Mouse (Mus musculus) adipose tissue, adult 10 weeks (tissue): Measurements from ENCODE around the gene Batf2. TPM values are rescaled to one million over a fixed set of nuclear protein-coding genes. Genes with fewer than 3 reads are reported as not detected.

ENCODE experiments used
- polyA plus RNA-seq: library from polyadenylated mRNA; stranded (reverse); fragments of 350-450 nt; fragmentation: Illumina TruSeq; extraction: RNeasy Lipid Tissue Mini Kit (QIAGEN cat#74804); gene quantifications from one replicate; pipeline ENCODE4 v1.2.3, GENCODE M21; 2014; ENCODE audit warnings: low read depth, low replicate concordance

The Batf2 gene
- polyA plus RNA-seq: 1.4 TPM

DNA sequence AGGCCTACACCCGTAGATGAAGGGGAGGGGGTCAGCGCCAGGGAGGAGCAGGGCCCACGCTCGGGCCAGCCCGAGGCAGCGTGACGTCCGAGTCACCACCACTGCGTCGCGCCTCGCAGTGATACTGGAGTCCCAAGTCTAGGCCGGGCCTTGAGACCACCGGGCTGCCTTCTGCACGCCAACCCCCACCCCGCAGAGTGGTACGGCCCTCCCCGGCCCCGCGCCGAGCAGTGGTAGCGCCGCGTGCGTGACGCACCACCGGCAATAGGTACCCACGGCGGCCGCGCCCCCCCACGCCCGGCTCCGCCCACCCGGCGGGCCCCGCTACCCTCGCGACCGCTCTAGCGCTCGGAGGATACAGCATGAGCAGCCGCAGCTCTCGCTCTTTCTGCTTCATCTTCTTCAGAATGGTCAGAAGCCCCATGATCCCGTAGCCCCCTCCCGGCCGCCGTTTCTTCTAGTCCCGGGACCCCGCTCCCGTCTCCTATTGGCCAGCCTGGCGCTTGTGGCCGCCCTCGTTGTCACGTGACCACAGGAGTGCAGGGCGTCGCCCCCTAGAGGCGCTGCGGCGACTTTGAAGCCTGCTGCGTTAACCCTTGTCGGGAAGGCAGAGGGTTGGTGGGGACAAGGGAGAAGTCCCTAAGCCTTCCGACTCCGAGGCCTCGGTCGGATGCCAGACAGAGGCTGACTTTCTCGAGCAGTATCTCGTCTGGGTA, at the start of gene Batf2:
Gene Batf2 (plus strand): TSS at position 306 of the 716 bp plus-strand sequence.

DNA sequence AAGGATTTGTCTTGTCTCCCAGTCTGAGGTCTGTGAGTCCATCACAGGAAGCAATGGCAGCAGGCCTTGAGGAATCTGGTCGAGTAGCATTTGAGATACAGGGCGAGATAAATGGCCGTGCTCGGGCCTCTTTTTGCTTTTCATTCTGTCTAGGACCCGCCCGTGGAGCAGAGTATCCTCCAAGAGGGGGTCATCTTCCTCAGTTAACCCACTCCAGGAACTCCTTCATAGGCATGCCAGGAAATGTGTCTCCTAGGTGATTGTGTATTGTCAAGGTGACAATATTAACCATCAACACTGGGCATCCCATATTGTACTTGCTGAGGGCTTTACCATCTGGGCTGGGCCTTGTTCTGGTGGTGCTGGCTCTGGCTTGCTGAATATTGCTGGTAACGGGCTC, 46.7 kb upstream of the Batf2 start, which contains the start of gene AC131692.1:
Gene AC131692.1 (plus strand): TSS at position 301 of the 400 bp plus-strand sequence.

DNA sequence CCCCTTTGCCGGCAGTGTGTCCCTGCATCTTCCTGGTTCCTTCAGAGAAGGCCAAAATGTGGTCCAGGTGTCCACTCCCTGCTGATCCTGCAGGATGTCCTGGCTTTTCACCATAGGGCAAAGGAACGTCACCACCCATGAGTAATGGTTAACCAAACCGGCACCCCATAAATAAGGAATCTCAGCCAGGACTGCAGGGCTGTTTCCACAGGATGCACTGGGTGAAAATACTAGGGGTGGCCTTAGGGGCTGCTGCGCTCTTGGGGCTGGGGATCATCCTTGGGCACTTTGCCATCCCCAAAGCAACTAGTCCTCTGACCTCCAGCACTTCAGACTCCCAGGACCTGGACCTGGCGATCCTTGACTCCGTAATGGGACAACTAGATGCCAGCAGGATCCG, 35.2 kb upstream of the Batf2 start, which contains the start of gene Naaladl1:
Gene Naaladl1 (plus strand): TSS at position 197 of the 400 bp plus-strand sequence.

DNA sequence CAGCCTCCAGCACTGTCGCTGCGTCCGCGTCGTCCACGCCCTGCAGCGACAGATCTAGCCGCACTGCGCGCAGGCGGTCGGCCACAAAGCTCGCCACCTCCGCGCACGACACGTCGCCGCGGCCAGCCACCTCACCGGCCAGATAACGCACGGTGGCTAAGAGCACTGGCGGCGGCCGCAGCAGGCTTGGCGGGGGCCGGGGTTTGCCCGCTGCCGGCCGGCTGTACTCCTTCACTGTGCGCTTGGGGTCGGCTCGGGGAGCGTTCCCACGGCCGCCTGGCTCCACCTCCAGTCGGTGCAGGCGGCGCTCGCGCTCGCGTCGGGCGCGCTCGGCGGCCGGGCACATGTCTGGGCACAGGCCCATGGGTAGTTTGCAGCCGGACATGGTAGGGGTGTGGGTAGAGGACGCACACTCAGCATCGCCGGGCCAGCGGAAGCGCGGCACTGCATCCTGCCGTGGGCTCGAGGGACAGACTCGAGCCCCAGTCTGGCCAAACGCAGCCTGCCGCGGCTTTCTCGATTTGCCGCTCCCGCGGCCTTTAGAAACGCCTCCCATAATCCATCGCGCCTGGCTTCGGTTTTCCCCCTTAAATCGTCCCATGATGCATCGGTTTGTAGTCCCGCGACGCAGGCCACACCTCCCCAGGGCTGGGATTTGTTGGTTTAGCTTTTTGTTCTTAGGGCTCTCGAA, 22.7 kb upstream of the Batf2 start, which contains the start of gene Sac3d1:
Gene Sac3d1 (minus strand): TSS at position 665 of the 691 bp plus-strand sequence.

DNA sequence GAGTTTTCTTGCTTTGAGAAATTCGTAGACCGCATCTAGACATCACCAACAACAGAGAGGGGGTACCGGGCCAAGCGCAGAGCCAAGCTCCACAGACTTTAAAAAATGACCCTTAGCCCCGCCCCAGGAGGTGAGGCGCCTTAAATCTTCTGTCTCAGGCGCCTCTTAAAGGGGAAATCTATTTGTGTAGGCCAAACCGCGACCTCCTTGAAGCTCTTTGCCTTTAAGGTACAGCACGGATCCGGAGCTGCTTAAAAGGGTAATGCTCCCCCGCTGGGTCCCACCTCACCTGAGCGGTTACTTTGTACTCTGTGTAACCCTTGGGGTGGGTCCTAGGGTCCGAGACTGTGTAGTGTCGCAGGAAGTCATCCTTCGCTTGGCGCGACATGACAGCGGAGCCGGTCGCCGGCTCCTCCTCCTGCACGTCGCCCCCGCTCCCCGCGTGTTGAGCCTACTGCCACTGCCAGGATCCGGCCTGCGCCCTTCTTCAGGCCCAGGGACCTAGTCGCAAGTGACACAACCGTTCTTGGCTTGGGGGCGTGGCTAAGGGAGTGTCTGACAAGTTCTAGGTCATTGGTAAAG, 12.9 kb upstream of the Batf2 start, which contains the start of gene Snx15:
Gene Snx15 (minus strand): TSS at position 545 of the 582 bp plus-strand sequence.

DNA sequence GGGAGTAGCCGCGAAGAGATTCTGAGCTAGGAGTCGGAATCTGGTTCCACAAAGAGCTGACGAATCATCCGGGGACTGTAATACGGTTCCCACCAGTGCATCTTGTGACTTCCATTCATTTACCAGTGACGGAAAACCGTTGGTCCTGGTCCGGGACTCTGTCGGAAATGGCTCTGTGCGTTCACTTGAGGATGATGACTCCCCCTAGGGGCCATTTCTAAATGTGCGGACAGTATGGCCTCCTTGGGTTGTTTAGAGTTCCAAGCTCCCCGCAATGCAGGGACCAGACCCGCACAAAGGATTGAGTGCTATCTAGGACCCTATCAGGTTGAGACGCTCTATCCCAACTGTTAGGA, 589 bp downstream of the Batf2 start, which contains the start of gene Arl2:
Gene Arl2 (minus strand): TSS at position 155 of the 356 bp plus-strand sequence.

DNA sequence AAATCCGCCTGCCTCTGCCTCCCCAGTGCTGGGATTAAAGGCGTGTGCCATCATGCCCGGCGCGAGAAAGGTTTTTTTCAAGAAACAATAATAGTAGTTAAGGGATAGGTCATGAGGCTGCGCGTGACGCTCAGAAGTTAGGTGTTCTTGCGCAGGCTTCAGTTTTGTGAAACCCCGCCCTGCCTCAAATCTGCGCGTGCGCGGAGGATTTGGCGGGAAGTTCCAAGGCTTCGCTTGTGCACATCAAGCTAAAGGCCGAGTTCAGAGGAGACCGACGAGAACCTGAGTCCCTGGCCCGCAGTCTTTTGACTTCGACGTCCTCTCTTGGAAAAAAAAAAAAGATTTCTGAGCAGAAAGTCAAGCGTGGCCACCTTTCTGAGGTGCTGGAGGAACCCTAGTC, 43.3 kb downstream of the Batf2 start, which contains the start of gene Majin:
Gene Majin (plus strand): TSS at position 258 of the 400 bp plus-strand sequence.

Other genes starting within 250 kb of the Batf2 start
- 0.92 TPM for gene Tigd3, start 246.8 kb upstream of the Batf2 start, polyA plus RNA-seq
- 49.7 TPM for gene Dpf2, start 228.0 kb upstream of the Batf2 start, polyA plus RNA-seq
- gene Cdc42ep2, start 216.2 kb upstream of the Batf2 start, polyA plus RNA-seq: 6.9 TPM
- 16.5 TPM for gene Pola2, start 176.8 kb upstream of the Batf2 start, polyA plus RNA-seq
- not detected for gene Slc22a20, start 154.8 kb upstream of the Batf2 start, polyA plus RNA-seq
- 67.4 TPM for gene Capn1, start 125.1 kb upstream of the Batf2 start, polyA plus RNA-seq
- gene Syvn1, start 94.4 kb upstream of the Batf2 start, polyA plus RNA-seq: 75.1 TPM
- 40.4 TPM for gene Mrpl49, start 83.2 kb upstream of the Batf2 start, polyA plus RNA-seq
- gene Fau, start 83.1 kb upstream of the Batf2 start, polyA plus RNA-seq: 1,555 TPM
- gene Znhit2, start 79.8 kb upstream of the Batf2 start, polyA plus RNA-seq: 32.8 TPM
- 73.5 TPM for gene Tm7sf2, start 72.6 kb upstream of the Batf2 start, polyA plus RNA-seq
- 36.4 TPM for gene Vps51, start 63.8 kb upstream of the Batf2 start, polyA plus RNA-seq
- 0.74 TPM for gene Tmem262, start 61.0 kb upstream of the Batf2 start, polyA plus RNA-seq
- not detected for gene Gm28374, start 58.7 kb upstream of the Batf2 start, polyA plus RNA-seq
- 51.5 TPM for gene Zfpl1, start 56.0 kb upstream of the Batf2 start, polyA plus RNA-seq
- 0.98 TPM for gene Cdca5, start 56.0 kb upstream of the Batf2 start, polyA plus RNA-seq
- gene AC131692.1, start 46.6 kb upstream of the Batf2 start, polyA plus RNA-seq: 2.4 TPM
- gene Naaladl1, start 35.2 kb upstream of the Batf2 start, polyA plus RNA-seq: not detected
- gene Sac3d1, start 22.3 kb upstream of the Batf2 start, polyA plus RNA-seq: 10.6 TPM
- 20.6 TPM for gene Snx15, start 12.7 kb upstream of the Batf2 start, polyA plus RNA-seq
- gene Arl2, start 565 bp downstream of the Batf2 start, polyA plus RNA-seq: 52.1 TPM
- gene Majin, start 43.4 kb downstream of the Batf2 start, polyA plus RNA-seq: 0.65 TPM
- 0.84 TPM for gene Gpha2, start 85.4 kb downstream of the Batf2 start, polyA plus RNA-seq
- 33.8 TPM for gene Ppp2r5b, start 94.9 kb downstream of the Batf2 start, polyA plus RNA-seq
- gene Atg2a, start 100.7 kb downstream of the Batf2 start, polyA plus RNA-seq: 14.8 TPM
- gene Ehd1, start 135.7 kb downstream of the Batf2 start, polyA plus RNA-seq: 53.9 TPM
- 15.2 TPM for gene Cdc42bpg, start 165.5 kb downstream of the Batf2 start, polyA plus RNA-seq
- 23.6 TPM for gene Men1, start 194.0 kb downstream of the Batf2 start, polyA plus RNA-seq
- 36.8 TPM for gene Map4k2, start 200.2 kb downstream of the Batf2 start, polyA plus RNA-seq
- gene Sf1, start 222.7 kb downstream of the Batf2 start, polyA plus RNA-seq: 195 TPM
- gene Pygm, start 243.4 kb downstream of the Batf2 start, polyA plus RNA-seq: 10.1 TPM